Mouse (Mus musculus) layer of hippocampus, adult 8-10 months (tissue): Measurements from ENCODE around the gene Cerk. TPM values are rescaled to one million over a fixed set of nuclear protein-coding genes. Genes with fewer than 3 reads are reported as not detected.
"Not testable (repeated sequence)": the region's sequence is repeated elsewhere in the genome, so short reads cannot be mapped to it uniquely, and the experiment has no call there.

ENCODE experiments used
- DNase-seq, 2 experiments: peaks; one replicate each; pipeline ENCODE4 v3.0.0; 2022; ENCODE audit warnings: low spot score in 2 of 2
- total RNA-seq, 4 experiments: library from RNA; stranded (reverse); gene quantifications; 2 replicates each; pipeline ENCODE4 v1.2.4; 2022

Cerk gene
- total RNA-seq, 4 experiments from 2014 or later: 51.0 to 55.5 (median 52.0) TPM

DNA sequence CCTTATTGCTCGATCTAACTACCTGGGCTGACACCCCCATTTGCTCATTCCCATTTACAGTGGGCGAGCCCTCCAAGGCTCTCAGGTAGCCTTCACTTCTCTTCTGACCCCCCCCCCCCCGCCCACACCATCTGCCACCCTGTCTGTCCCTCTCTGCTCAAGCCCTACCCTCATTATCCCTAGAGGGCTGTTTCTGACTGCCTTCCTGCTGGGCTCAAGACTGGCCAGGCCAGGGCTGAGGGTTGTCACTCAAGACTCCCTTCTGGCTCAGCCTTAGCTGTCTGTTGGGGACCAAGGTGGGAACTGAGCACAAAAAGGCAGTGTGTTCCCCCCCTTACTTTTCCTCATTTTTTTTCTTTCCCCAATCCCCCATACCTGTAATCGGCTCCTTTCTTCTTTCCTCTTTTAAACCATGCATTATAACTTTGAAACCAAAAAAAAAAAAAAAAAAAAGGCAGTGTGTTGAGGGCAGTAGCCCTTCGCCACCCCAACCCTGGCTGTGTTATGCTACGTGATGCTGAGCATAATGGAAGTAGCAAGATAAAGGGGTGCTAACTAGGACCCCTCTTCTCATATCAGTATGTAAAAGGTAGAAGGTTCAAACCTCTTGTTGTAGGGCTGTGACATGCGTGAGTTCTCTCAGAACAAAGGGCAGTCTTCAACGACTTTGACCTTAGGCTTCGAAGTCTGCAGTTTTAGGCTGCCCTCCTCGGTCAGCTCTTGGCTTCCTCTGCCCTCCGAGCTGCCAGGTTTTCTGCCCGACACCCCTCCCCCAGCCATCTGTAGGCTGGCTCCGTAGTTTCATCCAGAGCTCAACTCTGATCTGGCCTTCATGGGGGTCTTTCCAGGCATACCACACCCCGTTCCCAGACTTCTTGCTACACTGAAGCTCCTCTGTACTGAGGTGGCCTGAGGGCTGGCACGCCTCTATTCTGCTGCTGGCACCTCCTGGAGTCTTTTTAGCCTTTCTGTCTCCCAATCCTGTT, 68.5 kb downstream of the Cerk start:
- no peak for DNase-seq

DNA sequence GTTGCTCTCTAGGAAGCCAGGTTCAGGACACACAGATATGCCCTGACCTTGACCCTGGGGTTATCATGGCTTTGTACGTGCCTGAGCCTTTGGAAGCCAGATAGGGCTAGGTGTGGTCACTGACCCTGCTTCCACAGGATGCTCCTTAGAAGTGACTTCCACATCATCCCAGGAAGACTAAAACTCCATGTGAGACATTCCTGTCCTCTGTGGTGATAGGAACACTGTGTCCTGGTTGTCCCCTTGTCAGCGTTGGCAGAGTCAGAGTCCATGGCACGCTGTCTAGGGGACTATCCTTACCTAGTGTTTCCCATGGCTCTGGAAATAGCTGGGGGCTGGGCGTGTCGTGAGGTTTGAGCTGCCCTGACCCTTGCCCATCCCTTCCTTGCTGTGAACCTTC, 69.5 kb downstream of the Cerk start:
- no peak for DNase-seq

DNA sequence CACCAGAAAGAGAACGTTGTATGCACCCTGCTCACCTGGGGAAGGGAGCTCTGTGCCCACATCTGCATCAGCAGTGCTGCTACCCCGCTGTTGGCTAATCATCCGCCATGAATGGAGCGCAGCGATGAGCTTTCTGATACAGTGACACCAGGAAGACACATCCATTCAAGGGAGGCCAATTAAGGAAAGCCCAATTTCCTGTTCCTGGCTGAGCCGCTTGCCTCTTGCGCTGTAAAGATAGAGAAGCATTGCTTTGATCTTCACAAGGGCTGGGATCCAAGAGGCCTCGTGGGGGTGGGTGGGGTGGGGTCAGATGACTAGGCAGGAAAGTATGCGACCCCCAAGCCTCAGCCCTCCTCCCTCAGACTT, 72.6 kb downstream of the Cerk start:
- no peak for DNase-seq

DNA sequence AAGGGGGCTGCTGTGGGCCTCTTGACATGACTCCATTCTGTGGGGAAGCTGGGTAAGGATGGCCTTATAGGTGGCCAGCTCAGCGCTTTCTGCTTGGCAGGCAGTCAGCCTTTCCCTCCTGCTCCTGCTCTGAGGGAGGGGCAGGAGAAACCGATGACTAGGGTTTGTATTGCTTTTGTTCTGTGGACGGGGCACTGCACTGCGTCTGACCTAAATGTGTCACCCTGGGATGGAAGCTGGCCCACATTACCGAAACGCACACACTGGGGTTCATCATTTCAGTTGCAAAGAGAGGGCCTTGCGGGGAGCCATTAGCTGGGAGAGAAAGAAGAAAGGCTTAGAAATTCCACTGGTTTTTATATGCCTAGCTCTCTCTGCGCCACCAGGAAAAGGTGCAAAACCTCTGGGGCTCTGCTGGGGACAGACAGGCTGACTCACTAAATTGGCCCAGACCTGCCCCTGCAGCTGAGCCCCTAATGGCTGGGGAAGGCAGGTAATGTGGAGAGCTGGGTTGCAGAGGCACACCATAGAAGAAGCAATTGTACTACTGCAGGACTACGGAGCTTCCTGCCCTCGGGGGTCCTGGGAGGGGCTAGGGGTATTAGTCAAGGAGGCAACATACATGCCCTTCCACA, 73.1 kb downstream of the Cerk start:
- DNase-seq: no peak

DNA sequence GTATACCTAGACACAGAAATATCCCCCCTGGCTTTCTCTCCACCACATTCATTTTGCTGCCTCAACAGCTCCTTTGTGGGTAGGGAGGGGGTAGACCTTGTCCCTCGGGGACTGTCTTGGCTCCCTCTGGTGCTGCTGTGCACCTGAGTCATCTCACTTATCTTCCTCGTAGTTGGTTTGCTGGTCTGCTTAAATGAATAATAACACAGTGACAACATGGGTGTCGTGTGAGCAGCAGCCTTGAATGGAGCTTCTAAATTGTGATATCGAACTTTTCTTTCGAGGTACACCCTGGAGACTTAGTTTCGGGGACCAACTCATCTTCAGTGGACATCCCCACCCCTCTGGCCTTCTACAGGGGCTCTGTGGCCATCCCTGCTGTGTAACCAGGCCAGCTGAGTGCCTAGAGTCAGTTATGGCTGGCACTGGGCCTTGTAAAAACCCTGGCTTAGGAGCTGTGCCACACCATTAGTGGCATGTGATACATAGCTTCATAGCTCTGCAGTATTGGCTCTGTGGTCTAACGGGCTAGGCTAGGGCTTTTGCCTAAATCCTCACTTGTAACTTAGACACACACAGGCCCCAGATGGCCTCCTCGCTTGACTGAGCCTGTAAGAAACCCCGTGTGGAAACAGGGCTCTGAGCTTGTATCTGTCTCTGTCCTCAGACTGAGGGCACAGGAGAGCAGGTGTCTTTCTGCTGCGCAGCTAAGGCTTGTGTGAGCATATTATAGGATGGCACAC, 75.4 kb downstream of the Cerk start:
- no peak for DNase-seq

DNA sequence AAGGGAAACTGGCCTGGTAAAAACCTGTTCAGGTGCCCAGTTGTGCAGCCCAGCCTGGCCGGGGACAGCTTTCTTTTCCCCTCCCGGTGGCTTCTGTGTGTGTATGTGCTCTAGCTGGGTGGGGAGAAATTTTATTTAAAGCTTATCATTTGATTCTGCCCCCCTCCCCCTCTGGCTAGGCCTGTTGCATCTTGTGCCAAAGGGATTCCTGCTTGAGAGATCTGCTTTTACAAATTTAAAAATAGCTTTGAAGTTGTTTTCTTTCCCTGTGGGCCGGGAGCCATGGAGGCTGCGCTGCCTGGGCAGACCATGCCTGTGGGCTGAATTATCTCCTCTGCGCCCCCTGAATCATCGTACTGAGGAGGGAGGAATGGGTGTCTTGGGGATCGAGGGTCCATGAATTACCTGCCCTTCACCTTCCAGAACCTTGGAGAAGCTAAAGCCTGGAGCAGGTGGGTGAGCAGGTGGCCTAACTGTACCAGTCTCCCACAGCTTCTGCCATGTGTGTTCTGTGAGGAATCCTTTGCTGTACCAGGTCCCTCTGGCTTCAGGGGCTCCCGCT, 76.2 kb downstream of the Cerk start:
- peak in 1 of 2 experiments; percentile 33 for DNase-seq

DNA sequence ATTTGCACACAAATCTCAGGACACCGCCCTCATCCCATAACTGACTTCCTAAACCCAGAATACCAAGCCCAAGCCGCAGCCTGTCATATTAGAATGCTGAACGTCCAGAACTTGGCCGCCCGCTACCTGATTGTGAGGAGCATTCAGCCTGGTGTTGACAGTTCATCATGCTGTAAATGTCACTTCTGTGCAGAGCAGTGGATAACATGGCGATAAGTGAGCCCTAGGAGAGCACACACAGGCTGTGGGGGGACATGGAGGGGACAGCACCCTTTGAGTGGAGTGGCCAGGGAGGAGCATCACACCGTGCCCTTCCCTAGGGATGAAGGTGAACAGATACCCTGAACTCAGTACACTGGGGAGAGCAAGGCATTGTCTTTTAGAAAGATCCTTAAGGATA, 76.7 kb downstream of the Cerk start:
- DNase-seq: no peak

DNA sequence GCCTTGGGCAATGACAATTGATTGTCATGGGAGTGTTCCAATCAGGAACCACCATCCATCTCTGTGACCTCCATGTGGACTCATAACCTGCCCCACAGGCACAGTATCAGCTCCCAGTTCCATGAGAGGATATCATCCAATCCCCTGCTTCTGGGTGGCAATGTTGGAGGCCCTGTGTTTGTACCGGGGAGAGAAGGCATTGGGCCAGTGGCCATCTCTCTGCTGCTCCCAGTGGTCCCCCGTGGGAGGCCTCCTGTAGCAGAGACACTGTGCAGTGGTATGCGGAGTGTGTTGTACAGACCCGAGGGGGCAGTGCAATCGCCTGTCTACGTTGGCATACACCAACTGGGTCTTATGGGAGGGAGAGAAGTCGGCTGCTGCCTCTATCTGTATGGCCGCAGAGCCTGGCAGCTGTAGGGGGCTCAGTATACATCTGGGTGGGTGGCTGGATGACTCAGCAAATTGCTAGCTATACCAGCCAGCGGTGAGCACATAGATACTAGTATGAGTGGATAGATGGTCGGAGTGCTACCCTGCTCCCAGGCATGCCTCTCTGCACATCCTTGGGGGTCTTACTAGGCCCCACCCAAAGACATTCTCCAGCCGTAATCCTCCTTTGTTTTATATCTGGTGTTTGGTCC, 78.0 kb downstream of the Cerk start:
- no peak for DNase-seq

DNA sequence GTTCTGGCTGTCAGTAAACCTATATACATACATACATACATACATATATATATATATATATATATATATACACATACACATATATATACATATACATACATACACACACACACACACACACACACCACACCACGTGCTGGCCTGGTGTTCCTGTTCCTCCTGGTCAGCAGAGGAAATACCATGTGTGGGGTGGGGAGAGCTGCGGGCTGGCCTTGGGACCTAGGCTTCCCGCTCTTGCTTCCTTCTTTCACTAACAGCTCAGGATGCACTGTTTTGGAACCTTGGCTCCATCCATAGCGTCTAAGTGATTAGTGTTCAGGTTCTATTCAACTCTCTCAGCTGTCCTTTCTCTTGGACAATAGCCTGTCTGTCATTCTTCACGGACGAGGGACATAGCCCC, 80.2 kb downstream of the Cerk start:
- DNase-seq: no peak

DNA sequence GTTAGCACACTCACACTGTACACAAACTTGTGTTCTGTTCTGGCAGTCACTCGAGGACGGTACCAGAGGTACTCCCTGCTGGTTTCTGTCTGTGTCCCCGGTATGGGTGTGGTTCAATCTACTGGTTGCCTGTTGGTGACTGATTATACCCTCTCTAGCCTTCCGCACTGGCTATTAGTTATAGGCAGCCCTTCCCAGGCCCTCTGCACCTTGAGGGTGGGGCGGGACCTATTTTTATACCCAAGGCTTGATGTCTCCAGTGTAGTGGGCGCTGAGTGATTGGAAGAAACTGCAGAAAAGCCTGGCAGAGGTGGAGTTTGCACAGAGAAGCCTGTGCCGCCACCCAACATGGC, 80.6 kb downstream of the Cerk start:
- DNase-seq: no peak

DNA sequence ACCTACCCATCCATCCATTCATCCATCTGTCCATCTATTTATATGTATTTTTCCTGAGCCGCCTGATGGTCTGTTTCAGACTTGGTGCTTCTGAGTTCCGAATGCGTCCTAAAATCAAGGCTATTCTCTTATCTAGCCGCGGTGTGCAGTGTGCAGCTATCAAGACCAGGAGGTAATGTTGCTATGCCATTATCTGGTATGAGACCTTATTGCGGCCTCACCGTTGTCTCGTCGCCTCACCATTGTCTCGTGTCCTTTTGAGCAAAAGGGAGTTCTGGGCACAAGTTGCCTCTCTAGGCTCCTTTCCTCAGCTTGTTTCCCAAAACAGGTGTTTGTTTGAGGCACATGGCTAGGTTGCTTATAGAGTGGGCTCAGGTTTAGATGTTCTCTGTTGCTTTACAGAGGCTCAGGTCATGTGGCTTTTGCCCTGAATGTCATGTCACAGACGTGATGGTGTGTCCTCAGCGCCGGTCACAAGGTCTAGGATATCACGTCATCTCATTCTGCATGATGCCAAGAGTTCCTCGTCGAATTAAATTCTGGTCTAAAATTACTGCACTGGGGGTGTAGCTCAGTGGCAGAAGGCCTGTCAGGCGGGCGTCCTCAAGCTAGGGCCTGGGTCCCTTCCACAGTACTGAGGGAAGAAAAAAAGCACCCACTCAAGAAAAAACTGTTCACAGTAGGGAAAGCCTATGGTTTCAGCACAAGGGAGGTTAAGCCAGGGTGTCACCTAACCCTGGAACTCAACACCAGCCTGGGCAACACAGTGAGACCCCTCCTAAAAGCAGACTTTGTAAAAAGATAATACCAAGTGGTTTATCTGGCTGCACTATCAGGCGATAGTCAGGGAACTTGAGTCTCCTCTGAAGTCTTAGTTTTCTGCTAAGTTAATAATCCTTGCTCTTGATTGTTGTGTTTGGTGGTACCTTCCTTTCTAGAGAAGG, 81.3 kb downstream of the Cerk start:
- DNase-seq: no peak

DNA sequence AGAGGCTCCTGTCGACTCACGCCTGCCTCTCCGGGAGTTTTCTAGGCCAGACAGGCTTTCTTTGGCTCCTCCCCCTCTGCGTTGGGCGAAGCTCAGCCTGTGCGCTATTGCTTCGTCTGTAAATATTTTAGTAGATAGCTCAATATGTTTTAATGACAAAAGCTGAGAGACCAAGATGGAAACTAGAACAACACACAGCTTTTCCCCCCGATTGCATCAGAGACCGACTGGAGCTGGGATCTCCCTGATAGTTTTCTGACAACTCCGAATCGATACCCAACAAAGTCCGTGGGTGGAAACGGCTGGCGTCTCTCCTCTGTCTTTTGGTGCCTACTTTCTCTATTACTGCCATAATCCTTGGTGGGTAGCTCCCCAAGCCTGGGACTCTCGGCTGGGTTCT, 83.6 kb downstream of the Cerk start:
- DNase-seq: peak; percentile 50 to 55

DNA sequence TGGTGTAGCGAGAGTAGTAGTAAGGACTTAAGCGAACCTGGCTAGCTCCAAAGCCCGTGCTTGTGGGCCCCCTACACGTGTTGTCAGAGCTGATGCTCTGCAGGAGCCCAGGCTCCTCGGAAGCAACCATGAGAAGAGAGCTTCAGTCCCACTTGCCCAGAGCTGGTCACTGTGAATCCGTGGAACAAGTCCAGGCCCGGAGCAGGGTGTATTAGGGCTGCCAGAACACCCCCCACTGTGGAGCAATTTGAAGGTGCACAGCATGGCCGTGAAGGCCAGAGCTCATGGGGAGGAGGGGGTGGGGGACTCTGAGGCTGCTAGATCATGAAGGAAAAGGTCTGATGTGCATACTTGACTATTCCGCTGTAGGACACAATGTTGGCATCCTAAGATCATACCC, 84.4 kb downstream of the Cerk start:
- DNase-seq: no peak

DNA sequence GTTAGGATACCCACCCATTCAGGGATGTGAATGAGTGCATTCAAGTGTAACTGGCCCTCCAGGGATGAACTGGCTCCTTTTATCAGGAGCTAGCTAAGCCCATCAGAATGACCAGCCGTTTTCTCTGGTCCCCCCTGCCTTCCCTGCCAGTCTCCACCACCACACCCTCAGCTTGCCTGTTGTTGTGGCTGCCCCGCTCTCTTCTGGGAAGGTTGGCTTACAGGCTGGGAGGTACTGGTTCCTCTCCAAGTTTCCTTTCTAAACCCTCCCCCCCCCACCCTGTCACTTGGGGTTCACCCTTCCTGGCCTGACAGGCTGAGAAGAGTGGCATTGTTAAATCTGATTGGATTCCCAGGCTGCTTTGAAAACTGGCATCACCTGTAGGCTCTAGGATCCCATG, 88.1 kb downstream of the Cerk start:
- DNase-seq: no peak

DNA sequence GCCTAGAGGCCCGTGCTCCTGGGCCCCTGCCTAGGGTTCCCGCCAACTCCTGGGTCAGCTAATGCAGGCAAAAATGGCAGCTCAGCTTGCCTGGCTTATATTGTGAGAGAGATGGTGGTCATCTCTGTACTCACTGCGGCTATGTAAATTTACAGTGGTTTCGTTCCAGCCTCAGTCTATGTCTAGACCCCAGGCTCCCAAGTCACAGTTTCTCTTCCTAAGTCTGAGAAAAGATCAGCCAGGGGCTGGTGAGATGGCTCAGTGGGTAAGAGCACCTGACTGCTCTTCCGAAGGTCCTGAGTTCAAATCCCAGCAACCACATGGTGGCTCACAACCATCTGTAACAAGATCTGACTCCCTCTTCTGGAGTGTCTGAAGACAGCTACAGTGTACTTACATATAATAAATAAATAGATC, 89.3 kb downstream of the Cerk start:
- not testable (repeated sequence) for DNase-seq

DNA sequence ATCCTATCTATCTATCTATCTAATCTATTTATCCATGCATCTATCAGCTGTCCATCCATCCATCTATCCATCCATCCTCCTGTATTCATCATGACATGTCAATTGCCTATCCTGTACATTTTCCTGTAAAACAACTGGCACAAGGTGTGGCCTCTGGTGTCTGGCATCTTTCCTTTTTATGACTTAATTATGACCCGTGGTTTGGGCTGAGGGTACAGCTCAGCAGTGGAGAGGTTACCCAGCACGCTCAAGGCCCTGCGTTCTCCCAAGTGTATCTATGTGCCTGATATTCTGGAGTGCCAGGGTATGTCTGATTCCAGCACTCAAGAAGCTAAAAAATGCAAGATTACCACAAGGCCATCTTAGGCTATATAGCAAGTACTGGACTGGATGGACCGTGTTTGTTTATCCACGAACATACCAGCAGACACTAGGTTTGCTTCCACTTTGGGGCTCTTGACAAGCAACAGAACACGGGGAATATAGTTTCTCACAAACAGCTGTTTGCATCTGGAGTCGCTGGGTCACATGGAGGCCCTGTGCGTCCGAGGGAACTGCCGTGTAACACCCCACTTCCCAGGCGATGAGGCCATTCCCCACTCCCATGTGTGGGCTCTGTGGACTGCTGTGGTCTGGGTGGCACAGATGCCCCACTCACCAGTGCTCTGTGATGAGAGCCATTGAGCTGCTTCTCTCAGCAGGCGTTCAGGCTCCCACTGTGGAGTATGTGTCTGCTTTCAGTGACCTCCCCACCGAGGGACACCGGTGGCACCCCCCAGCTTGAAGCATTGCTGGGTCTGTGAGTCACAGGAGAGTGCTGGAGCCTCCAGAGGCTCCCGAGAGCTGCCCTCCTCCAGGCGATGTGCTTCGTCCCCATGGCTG, 90.0 kb downstream of the Cerk start:
- DNase-seq: no peak

DNA sequence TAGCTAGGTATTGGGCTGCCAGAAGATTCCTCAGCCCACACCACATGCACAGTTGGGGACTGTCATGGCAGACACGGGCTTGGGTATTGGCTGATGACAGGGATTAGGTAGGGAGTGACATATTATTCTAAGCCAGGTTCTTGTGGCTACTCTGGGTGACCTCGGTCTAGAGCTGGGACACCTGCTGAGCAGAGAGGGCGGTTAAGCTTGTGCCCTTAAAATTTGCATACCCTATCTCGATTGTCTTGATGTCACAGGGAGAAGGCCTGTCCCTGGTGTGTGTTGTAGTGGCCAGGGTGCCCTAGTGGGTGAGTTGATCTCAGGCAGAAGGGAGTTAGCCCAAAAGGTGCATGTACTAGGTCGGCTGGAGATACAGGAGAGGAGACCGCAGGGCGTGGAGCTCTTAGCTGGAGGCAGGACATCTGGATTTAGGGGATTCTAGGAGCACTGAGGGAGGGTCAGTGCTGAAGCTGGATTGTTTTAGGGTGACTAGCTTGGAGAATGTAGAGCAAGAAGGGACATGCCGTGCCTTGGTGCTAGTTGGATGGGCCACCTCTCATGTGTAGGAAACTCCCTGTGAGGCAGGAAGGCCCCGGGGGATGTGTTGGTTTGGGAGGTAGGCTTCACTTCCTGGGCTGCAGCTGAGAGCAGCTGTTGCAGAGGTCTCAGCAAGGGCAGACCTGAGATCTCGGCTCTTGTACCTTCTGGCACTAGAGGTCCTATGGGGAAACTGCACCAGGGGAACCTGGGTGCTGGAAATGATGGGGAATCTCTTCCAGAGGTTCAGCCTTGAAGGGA, 91.4 kb downstream of the Cerk start:
- no peak for DNase-seq

DNA sequence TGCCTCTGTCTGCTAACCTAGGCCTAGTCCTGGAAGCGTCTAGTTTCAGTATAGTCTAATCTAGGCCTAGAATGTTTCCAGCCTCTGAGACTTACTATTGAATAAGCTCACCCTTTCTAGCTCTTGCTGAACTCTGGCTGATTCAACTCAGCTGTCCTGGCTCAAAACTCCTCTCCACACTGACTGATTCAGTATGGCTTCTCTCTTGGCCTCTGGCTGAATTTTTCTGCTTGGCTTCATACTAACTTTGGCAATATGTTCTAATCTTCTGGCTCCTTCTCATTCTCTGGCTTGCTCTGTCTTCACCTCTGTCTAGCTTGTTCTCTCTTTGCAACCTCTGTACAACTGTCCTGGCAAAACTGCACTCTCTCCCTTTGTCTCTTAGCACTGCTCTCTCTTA, 92.7 kb downstream of the Cerk start:
- no peak for DNase-seq
